Mouse (Mus musculus) lung, adult 2 months (tissue): ENCODE measurements around the gene Wbp1.

Source experiments
- CTCF ChIP-seq: fragments of 200-500 bp; IDR thresholded peaks from 2 replicates; pipeline ENCODE4 v1.5.1; 2011; ENCODE audit warnings: mild to moderate bottlenecking, low read length, control low read depth; ENCODE audit not compliant: insufficient read depth
- POLR2A ChIP-seq: fragments of 200-500 bp; IDR thresholded peaks from 2 replicates; pipeline ENCODE4 v1.6.1; 2011; ENCODE audit warnings: low read depth, mild to moderate bottlenecking, control low read depth, low read length, borderline replicate concordance; ENCODE audit errors: extremely low read depth

DNA sequence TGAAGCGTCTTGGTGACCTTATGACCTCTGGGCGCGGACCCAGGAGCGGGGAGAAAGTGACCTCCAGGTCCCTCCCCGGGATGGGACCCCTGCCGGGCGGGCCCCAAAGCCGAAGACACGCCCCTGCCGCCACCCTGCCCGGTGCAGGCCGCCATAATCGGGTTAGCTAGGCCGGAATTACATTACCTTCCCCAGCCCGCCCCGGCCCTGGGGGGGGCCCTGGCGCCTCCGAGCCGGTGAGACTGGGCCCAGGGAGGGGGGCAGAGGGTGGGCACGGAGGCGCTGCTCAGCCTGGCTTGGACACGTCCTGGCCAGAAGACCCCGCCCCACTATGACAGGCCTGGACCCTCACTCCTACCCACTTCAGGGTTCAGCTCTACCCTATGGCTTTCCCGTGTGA lies 50.1 kb downstream of the Wbp1 start:
- TF ChIP-seq CTCF (no peak), POLR2A (no peak)
